Mouse (Mus musculus) G1E (cell line): Measurements from ENCODE around the gene Tmem119.

Experiments used
- CTCF ChIP-seq: IDR thresholded peaks from 2 replicates; pipeline ENCODE4 v1.5.1; 2012; ENCODE audit warnings: low read depth, low read length, inconsistent platforms, mixed read lengths
- GATA1 ChIP-seq: IDR thresholded peaks from 2 replicates; pipeline ENCODE4 v1.6.1; 2012; ENCODE audit warnings: borderline replicate concordance, low read length, inconsistent platforms, mixed read lengths
- POLR2AphosphoS5 ChIP-seq: IDR thresholded peaks from 2 replicates; pipeline ENCODE4 v1.6.1; 2012; ENCODE audit warnings: low read depth, low read length, inconsistent platforms; ENCODE audit not compliant: insufficient replicate concordance
- TAL1 ChIP-seq: conservative IDR thresholded peaks from 2 replicates; pipeline ENCODE4 v1.6.1; 2012; ENCODE audit warnings: low read depth, low read length, inconsistent platforms, mixed read lengths

DNA sequence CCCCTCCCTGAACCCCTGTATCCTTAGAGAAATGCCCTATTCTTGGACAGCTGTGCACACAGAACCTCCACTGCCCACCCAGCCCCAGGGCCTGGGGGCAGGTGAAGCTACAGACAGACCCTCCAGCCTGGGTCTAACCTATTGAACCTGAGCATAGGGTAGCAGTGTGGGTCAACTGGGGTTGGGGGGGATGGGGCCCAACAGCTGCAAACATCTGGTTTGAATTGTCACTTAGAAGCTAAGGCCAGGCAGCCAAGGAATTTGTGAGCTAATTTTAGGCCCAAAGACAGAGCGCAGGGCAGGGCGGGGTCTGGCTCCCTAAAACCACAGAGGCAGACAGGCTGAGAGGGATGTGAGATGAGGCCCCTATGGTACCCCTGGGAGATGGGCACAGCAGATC, 7.9 kb upstream of the Tmem119 start:
- no peak for TF ChIP-seq TAL1
- TF ChIP-seq CTCF: no peak
- no peak for TF ChIP-seq POLR2AphosphoS5
- no peak for TF ChIP-seq GATA1
